Mouse (Mus musculus): ENCODE data around the gene Grwd1. TPM values are rescaled to one million over a fixed set of nuclear protein-coding genes. Genes with fewer than 3 reads are reported as not detected.

The Grwd1 gene
- total RNA-seq, 2 experiments from 2014 or later: 8.6 to 12.5 TPM

DNA sequence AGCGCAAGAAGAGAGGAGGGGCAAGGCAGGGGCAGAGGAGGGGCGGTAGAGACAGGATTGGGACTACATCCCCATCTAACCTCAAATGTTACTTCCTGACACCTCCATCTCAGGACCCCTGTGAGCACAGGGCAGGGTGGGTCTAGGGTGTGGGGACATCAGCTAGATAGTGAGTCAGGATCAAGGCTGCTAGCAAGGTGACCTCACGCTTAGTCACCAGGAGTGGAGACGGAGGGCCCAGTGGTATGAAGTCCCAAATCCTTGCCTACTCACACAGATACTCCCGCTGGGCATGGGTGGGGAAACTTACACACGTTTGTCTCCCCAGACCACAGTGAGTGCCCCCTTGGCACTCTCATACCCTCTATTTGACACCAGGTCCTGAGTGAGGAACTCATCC is 28.2 kb downstream of the Grwd1 start:
- intact Hi-C loops (cut with DNase I): loop anchor here (5.0 kb wide), 1 partner anchor 130 kb away; no protein-coding TSS in a partner anchor
- no peak for DNase-seq

DNA sequence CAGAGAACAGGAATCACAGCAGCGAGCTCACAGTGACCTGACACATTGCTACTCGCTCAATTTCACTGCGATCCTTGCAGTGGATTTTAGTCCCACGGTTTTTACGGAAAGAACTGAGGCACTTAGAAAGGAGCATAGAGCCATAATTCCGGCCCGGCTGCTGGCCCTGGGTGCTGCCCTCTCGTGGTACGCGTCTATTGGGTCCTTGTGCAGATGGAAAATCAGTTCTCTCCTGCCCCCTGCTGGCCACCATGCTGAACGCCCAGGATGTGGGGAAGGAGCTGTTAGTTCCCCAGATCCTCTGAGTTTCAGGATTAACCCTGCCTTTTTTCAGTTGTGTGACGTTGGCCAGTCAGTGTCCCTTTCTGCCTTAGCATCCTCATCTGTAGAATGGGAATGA is 29.4 kb downstream of the Grwd1 start:
- DNase-seq: peak; percentile 93 to 95
- intact Hi-C loops (cut with DNase I): loop anchor here (1.0 to 5.0 kb wide), 2 partner anchors 62 to 131 kb away; no protein-coding TSS in a partner anchor

DNA sequence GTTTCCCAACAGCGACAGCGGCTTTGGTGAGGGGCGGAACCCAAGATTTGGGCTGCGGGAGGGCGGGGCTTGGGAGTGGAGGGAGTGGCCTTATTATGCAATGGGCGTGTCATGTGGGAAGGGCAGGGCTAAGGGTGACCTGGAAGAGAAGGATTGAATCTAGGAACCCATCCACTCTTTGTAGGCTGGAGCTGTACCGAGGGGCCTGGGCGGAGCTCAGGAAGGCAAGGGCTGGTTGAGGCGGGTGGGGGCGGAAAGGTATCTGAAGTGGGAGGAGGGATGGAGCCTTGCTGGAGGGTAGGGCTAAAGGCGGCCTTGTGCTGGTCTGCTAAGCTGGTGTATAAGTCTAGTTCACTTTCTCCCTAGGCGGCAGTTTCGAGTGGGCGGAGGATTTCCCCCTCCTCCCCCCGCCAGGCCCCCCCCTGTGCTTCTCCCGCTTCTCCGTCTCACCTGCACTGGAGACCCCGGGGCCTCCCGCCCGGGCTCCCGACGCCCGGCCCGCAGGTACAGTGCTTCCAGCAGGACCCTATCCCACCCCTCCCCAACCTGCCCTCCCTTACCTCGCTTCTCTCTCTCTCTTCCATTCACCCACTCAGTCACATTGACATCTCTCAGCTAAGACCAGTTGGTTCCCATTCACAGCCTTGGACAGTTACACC is 30.1 kb downstream of the Grwd1 start:
- DNase-seq: no peak
- intact Hi-C loops (cut with DNase I): loop anchor here (1.0 to 5.0 kb wide), 2 partner anchors 61 to 132 kb away; no protein-coding TSS in a partner anchor

DNA sequence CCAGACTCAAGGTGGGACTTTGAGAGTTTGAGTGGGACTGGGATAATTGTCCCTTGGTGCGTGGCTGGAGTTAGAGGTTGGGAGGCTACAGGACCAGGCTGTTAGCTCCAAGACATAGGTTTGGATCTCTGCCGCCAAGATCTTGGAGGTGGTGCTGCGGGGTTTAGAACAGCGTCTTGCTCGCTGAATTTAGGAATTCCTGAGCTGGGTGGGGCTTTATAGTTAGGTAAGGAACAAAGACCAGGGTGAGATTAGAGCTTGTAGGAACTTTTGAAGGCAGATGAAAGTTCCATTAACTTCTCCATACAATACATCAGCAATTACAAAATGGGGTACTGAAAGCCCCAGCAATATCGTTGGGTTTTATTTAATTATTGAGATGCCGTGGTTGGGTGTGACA is 30.7 kb downstream of the Grwd1 start:
- DNase-seq: no peak
- intact Hi-C loops (cut with DNase I): loop anchor here (5.0 kb wide), 1 partner anchor 132 kb away; no protein-coding TSS in a partner anchor

DNA sequence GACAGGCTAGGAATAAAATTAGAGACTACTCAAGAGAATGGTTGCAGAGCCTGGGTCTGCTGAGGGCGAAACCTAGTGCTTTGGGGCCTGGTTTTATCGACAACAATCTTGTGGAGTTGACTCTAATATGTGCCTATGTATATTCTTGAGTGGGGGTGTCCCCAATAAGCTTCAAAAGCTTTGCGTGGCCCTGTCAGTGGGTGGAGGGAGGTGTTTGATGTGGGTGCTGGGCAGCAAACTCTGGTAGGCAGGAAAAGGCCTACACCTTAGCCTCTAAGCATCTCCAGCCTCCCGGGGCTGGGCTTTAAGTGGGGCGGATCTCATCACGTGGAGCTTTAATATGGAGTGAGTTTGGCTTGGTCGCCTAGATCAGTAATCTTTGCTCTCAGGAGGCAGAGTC is 31.8 kb downstream of the Grwd1 start:
- intact Hi-C loops (cut with DNase I): no loop called here
- DNase-seq: no peak

DNA sequence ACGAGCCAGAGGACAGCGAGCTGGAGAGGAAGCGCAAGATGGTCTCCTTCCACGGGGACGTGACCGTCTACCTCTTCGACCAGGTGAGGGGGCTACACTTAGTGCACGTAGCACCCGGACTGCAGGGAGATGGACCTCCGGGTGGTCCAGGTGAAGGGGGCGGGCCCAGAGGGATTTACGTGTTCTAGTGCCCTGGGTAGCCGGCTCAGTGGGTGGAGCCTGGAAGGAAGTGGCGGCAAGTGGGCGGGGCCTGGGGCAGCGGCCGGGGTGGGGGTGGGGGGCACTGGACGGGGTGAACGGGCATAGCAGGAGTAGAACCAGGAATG is 32.3 kb downstream of the Grwd1 start:
- no peak for DNase-seq
- intact Hi-C loops (cut with DNase I): no loop called here

DNA sequence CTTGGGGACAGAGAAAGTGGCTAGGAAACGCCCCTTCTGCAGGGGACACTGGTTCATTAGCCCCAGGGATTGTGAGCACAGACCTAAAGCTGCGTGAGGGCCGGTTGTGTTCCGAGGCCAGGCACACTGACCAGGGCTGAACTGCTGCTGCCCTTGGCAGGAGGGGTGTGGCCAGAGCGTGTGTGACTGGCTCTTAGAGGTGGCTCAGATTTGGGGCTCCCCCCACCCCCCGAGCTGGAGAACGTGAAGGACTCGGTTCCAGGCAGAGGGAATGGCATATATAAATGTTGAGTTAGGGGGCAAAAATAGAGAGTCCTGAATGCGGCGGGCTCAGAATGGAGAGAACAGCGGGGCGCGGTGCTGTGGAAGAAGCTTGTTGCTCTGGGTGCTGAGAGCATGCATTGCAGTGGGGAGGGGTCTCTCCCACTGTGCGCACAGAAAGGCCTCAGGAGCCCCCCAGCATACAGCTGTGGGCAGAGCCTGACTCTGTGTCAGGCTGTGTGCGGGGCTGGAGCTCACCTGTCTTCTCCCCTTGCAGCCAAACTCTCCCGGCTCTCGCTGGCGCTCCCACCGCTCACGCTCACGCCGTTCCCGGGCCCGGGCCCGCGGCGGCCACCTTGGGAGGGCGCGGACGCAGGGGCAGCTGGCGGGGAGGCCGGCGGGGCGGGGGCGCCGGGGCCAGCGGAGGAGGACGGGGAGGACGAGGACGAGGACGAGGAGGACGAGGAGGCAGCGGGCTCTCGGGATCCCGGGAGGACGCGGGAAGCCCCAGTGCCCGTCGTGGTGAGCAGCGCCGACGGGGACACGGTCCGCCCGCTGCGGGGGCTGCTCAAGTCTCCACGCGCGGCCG is 32.9 kb downstream of the Grwd1 start:
- no peak for DNase-seq
- intact Hi-C loops (cut with DNase I): no loop called here

DNA sequence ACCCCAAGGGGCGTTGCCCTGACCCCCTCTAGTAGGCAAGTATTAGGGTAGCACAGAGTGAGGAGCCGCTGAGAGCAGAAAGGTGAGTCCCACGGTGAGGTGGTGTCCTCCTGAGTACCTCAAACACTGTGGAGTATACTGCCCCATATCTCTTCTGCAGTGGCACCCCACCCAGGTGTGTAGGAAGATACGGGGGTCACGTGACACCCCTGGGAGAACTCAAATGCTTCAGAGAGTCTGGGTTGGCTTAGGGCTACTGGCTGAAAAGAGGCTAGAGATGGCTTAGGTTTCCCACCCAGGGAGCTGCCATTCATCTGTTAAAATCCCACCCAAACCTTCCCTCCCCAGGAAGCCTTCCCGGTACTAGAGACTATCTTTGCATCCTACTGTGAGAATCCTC is 33.8 kb downstream of the Grwd1 start:
- intact Hi-C loops (cut with DNase I): no loop called here
- DNase-seq: no peak

DNA sequence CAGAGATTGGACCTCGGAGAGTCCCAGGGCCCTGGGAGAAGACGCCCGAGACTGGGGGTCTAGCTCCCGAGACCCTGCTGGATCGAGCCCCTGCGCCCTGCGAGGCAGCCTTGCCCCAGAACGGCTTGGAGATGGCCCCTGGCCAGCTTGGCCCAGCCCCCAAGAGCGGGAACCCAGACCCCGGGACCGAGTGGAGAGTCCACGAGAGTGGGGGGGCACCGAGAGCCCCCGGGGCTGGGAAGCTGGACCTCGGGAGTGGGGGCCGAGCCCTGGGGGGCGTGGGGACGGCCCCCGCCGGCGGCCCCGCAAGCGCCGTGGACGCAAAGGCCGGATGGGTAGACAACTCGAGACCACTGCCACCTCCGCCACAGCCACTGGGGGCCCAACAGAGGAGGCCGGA is 35.8 kb downstream of the Grwd1 start:
- intact Hi-C loops (cut with DNase I): no loop called here

DNA sequence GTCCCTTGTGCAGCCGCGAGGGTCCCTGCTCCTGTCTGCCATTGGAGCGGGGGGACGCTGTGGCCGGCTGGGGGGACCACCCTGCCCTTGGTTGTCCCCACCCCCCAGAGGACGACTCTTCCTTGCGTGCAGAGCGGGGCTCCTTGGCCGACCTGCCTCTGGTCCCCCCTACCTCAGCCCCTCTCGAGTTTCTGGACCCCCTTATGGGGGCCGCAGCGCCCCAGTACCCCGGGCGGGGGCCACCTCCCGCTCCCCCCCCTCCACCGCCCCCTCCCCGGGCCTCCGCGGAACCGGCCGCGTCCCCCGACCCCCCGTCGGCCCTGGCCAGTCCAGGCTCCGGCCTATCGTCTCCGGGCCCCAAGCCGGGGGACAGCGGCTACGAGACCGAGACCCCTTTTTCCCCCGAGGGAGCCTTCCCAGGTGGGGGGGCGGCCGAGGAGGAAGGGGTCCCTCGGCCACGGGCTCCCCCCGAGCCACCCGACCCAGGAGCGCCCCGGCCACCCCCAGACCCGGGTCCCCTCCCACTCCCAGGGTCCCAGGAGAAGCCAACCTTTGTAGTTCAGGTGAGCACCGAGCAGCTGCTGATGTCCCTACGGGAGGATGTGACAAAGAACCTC is 36.7 kb downstream of the Grwd1 start:
- no peak for DNase-seq
- intact Hi-C loops (cut with DNase I): no loop called here

More for the DNA sequence above, 35.8 kb downstream of the Grwd1 start:
- DNase-seq: no peak

DNA sequence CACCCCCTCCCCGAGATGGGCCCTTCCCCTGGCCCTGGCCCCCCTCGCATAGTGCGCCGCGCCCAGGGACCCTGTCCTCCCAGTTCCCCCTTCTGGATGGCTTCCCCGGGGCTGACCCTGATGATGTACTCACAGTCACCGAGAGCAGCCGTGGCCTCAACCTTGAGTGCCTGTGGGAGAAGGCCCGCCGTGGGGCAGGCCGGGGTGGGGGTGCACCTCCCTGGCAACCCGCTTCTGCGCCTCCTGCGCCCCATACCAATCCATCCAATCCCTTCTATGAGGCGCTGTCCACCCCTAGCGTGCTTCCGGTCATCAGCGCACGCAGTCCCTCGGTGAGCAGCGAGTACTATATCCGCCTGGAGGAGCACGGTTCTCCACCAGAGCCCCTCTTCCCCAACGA is 37.5 kb downstream of the Grwd1 start:
- DNase-seq: no peak
- intact Hi-C loops (cut with DNase I): no loop called here

DNA sequence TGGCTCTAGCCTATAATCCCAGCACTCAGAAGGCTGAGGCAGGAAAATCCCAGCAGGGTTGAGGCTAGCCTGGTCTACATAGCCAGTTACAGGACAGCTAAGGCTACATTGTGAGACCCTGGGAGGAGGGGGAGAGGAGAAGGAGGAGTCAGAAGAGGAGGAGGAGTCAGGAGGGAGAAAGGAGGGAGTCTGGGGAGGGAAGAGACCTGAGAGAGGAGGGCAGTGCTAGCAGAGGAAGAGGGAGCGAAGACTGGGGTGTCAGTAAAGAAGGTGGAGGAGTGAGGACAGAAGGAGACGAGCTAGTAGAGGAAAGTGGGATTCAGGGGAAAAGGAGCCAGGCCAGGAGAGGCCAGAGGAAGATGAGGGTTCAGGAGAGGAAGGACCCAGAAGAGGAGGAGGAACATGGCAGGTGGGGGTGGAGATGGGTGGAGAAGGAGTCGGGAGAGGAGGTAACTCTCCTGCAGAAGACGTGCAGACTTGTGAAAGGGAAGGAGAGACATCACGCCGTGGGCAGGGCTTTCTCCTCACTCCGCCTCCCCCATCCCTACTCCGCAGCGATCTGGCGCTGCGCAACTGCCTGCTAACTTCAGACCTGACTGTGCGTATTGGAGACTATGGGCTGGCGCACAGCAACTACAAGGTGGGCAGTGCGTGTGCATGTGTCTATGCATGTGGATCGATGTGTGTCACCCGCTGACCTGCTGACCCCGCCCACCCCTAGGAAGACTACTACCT is 38.8 kb downstream of the Grwd1 start:
- no peak for DNase-seq
- intact Hi-C loops (cut with DNase I): no loop called here

DNA sequence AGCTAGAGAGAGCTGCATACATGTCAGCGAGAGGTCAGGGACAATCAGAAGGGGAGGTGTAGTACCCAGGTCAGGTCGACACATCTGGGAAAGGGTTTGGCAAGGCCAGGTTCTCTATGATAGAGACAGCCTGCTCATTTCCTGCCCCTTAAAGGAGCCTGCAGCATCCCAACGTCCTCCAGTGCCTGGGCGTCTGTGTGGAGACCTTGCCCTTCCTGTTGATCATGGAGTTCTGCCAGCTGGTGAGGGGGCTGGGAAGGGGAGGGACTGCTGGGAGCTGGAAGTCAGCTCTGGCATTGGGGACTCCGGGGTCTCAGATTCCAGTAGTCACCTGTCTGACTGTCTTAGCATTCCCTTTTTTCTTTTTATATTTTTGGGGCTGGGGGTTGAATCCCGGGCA is 40.0 kb downstream of the Grwd1 start:
- no peak for DNase-seq
- intact Hi-C loops (cut with DNase I): no loop called here

DNA sequence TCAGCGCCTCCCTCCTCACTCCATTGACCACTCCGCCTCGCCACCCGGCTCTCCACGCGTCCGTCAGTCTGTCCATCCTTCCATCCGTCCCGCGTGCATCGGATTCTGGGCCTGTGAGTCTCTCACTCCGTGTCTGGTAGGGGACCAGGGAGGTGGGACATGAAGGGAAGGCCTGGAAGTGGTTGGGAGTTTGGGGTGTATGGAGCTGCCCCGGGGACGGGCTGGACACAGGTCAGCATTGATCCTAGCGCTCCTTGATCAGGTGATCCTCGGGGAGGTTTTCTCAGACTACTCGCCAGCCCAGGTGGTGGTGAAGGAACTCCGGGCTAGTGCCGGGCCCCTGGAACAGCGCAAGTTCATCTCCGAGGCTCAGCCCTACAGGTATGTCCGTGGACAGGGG is 43.1 kb downstream of the Grwd1 start:
- DNase-seq: no peak
- intact Hi-C loops (cut with DNase I): no loop called here

DNA sequence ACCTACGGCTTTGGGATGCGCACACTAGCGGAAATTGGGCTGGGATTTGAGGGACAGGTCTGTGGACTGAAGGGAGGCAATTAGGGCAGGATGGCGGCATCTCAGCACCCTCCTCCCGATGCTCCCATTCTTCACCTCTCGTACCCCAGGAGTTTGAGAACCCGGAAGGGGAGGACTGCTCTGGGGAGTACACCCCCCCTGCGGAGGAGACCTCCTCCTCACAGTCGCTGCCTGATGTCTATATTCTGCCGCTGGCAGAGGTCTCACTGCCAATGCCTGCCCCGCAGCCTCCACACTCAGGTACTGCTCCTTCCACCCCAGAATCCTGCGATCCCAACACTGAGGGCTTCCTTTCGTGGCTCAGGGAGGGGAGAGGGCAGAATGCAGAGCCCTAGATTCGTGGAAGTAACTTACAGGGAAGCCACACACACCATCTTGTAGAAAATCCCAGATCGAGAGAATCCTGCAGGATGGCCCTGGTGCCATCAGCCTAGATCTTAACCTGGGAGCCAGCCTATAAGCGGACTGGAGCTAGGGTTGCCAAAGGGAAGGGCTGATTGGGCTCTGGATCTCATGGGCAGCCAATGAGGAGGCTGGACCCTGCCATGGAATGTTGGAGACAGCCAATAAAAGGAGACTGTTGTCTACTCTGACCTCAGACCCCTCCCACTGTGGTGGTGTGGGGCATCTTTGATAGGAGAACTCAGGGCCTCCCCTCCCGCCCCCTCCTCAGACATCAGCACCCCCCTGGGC is 43.9 kb downstream of the Grwd1 start:
- intact Hi-C loops (cut with DNase I): no loop called here
- no peak for DNase-seq

DNA sequence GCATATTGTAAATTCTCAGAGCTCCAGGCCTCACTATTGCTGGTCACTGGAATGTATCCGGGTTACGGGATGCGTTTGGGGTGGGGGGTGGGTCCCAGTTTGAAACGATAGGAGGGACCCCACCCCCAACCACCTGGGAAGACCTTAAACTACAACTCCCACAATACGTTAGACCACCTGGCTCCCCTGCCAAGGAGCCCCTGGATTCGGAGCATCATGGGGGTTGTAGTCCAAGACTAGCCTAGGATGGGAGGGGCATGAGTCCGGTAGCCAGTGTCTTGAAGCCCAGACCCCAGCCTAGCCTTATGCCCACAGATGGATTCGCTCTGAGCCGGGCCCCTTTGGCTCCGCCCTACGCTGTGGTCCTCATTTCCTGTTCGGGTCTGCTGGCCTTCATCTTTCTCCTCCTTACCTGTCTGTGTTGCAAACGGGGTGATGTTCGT is 44.6 kb downstream of the Grwd1 start:
- intact Hi-C loops (cut with DNase I): no loop called here
- no peak for DNase-seq

DNA sequence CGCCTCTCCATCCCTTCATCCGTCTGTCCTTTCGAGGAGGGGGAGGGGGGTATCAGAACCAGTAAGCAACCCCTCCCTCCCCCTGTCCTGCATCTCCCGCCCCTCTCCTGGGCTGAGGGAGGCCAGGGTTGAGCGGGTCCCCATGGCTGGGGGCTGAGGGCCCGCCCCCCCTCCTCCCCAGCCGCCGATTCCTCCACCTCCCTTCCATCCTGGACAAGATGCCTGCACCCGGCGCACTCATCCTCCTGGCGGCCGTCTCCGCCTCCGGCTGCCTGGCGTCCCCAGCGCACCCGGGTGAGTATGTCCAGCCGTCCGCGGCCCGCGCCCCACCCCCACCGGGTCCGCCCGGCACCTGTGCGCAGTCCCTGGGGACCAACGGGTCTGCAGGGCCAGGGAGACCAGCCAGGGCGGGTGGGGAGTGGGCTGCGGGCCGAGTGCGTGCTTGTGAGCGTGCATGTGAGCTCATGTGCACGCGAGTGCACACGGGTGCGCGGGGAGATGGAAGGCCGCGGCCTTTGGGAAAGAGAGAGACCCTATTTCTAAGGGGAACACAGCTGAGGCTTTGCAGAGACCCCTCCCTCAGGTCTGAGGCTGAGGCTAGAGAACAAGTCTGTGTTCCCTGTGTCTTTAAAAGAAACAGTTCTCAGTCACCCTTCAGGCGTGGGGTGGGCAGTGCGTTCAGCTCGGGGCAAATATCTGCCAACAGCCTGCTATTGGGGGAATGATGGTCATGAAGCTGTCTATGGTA is 45.2 kb downstream of the Grwd1 start:
- intact Hi-C loops (cut with DNase I): no loop called here
- no peak for DNase-seq

DNA sequence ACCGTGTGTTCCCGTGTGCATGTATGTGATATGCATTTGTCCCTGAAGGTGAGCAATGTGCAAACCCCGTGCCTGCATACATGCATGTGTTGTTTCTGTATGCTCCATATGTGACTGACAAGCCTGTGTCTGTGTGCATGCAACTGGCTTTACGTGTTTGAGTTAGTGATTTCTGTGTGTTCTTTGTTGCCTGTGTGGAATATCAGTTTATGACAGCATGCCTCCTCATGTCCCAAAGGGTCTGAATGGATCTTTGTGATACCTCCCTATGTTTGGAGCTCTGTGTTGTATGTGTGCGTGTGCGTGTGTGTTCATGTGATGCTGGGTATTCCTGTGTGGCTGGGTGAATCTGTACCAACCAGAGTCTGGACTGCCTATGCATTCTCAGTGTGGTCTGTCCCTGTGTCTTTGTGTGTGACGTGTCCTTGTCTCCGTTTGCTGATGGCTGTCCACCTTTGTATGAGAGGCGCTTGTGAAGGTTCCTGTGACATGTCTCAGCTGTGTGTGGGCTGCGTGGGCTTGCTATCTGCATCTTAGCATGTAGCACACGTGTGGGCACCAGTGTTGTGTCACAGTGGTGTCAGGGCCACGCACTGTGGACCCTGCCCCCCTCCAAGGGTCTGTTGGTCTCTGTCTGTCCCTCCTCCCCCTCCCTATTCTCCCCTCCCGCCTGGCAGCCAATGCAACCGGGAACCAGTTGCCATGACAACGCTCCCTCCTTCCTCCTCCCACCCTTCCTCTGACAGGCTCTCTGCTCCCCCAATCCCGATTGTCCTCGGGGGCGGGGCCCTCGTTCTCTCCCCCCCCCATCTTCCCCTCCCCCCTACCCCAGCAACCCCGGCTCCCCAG is 46.0 kb downstream of the Grwd1 start, which contains the start of gene Sult2b1:
TSS of gene Sult2b1 (minus strand) at position 146 of the 849 bp plus-strand sequence.
- intact Hi-C loops (cut with DNase I): no loop called here
- no peak for DNase-seq
